Mouse (Mus musculus): ENCODE measurements around the gene Myl3.

Gene Myl3

DNA sequence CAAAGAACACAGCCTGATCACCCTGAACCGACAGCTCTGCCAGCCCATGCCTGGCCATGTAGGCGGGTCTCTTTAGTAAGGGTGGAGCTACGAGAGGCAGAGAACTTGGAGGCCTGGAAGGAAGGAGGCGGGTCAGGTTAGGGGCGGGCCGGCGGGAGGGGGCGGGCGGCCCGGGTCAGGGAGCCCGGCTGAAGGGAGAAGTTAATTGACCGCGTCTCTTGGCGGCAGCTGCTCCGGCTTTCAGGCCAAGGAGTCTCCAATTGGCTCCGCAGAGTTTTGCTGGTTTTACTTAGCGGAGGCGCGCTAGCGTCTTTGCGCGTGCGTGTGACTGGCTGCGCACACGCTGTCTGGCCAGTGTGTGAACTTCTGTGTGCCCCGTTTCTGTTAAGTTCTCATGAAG lies 9.0 kb upstream of the Myl3 start:
- peak; percentile 91 for DNase-seq

- no peak for DNase-seq
Measured at GRCm38 (mm10) chr9:110733102-110733501, 8.6 kb upstream of the Myl3 start.

- DNase-seq = no peak
Measured at GRCm38 (mm10) chr9:110734154-110734553, 7.5 kb upstream of the Myl3 start.

DNA sequence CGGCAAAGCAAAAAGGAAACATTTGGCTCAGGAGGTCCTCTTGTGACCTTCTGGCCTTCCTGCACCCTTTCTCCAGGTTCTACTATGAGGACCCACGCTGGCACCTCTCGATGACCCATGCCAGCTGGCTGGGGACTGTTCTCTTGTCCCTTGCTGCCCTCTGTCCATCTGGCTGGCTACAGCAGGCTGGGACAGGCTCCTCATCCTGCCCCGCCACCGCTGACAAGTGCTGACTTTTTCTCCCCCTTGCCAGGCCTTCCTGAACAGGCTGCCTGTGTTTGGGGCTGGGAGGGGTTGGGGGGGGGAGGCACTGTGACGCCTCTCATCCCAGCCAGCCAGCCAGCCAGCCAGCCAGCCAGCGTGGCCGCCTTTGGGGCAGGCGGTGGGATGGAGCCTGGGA lies 5.3 kb upstream of the Myl3 start:
- DNase-seq = peak; percentile 28

DNA sequence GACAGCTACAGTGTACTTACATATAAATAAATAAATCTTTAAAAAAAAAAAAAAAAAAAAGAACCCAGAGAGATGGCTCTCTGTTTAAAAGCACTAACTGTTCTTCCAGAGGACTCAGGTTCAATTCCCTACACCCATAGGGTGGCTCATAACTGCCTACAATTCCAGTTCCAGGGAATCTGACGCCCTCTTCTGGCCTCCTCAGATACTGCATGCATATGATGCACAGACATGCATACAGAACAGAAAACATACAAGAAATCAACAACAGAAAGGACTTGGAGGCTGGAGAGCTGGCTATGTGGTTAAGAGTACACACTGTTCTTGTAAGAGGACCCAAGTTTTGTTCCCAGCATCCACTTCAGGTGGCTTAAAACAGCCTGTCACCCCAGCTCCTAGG lies 3.6 kb upstream of the Myl3 start:
- DNase-seq = no peak

DNA sequence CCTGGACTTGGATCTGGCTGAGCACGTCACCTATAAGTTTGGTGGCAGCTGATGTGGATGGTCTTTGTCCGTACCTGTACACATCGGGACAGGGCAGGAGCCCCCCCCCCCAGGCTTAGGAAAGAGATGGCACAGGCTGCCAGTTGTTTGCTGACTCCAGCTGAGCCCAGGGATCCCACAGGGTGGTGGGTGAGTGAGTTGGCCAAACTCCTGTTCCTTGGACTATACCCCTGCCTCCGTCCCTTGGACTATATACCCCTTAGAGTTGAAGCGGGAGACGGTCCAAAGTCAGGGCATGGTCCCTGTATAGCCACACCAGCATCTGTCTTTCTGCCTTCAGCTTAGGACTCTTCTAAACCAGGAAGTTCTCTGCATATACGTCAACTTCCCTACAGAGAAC lies 1.7 kb upstream of the Myl3 start:
- no peak for DNase-seq

DNA sequence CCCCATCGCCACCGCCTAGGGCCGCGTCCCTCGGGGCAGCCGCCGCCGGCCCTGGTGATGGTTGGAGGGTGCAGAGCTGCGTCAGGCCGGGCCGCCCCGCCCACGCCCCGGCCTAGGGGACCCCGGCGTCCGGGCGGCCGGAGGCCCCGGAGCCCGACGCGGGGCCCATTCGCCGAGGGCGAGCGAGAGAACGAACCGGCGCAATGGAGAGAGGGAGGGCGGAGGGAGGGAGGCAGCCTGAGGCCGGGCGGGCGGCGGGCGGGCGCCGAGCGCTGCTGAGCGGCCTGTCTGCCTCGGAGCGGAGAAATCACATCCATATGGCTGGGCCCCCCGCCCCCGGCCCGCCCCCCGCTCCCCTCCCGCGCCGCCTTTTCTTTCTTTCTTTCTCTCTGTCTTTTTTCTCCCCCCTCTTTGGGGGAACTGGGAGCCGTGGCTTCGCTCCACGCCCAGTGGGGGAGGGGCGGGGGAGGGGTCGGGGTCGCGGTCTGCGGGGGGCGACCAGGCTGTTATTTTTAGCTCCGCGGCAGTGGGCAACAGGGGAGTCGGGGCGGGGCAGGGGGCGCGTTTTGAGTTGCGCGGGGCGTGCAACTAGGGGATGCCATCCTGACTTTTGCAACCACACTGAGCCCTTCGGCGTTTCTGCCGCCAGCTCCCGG lies 762 bp downstream of the Myl3 start:
- peak; percentile 47 for DNase-seq

DNA sequence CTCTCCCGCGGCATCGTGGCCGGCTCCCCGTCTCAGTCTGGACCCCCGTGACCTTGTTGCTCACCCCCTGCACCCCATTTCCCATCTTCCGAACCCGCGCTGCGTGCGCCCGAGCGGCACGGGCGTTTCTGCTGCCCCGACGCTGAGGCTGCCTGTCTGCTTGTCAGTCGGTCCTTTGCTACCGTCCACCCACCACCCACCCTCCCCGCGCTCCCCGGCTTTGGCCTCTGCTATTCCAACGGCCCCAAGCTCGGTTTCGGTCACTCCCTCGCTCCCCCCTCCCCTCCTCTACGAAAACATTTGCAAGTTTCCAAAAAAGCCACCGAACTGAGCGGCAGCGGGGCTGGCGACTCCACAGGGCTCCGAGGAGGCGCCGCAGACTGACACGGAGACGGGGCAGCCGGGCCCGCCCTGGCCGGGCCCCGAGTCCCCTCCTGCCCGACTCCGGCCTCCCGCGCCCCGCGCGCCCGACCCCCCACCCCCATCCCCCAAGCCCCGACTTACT lies 1.3 kb downstream of the Myl3 start:
- DNase-seq = peak; percentile 72

DNA sequence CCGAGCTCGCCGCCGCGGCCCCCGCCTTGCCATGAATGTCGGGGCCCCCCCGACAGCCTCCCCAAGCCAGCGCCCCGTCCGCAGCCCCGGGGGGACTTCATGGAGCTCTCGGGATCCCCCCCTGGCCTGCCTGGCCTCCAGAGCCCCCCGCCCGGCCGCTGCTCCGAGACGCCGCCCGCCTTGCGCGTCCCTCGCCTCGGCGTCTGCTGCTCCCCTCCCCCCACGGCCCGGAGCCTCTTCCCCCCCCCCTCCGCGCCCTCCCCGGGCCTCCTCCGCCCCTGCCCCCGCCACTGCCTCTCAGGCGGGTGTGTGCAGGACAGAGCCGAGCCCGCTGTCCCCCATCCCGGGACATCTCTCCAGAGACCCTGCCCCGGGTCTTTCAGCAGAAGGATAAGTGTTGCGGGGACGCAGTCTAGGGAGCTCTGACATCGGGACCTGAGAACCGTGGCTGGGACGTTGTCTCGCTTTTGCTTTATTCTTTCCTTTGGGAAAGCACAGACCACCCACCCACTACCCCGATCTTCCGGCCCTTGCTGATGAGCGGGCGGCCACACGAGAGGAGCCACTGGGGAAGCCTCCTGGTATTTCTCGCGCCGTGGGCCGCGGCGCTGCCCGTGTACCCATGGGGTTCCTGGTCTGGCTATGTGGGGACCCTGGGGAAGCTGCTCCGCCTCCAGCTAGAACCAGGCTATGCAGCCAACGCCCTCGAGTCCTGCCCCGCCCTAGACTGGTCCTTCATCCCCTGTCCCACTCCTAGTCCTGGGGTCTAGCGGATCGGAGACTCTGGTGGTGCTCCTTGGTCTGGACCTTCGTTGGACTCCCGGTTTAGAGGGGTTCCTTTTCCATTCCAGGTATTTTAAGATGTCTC lies 2.0 kb downstream of the Myl3 start:
- peak; percentile 60 for DNase-seq

DNA sequence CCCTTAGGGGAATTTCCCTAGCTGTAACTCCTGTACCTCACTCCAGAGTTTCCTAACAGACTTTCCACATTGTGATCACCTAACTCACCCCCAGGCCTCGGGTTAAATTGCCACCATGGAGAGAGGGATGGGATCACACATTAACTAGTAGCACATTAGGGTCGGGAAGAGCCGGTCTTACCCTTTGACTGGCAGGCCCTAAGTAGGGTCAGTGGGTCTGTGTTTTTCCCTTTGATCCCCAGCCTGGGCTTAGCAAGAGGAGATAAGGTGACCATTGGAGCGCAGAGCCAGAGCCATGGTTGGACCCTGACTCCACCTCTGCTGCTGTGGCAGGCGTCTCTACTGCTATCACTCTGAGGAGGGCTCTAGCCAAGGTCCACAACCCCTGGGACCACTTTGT lies 4.1 kb downstream of the Myl3 start:
- no peak for DNase-seq

DNA sequence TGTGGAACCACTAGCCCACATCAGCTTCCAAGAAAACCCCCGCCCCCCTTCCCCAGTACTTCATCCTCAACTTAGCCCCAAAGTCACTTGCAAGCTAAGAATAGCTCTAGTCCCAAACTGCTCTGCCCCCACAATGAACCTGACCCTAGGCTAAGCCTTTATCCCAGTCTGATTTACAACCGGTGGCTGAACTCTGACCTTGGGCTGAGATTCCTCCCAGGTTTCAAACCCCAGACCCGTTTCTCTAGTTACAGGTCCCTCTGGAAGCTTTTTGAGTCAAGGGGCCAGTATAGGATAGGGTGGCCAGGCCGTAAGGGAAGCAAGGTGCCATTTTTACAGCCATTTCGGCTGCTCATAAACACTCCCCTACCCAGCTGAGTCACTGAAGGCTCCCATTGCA lies 4.6 kb downstream of the Myl3 start:
- no peak for DNase-seq

- DNase-seq = no peak
Measured at GRCm38 (mm10) chr9:110746961-110747360, 5.3 kb downstream of the Myl3 start, which contains the start of gene Pth1r. Gene Pth1r, minus strand, starts transcription at chr9:110747145.

GRCm38 (mm10) chr9:110748451-110748850 lies 6.8 kb downstream of the Myl3 start:
- no peak for DNase-seq

DNA sequence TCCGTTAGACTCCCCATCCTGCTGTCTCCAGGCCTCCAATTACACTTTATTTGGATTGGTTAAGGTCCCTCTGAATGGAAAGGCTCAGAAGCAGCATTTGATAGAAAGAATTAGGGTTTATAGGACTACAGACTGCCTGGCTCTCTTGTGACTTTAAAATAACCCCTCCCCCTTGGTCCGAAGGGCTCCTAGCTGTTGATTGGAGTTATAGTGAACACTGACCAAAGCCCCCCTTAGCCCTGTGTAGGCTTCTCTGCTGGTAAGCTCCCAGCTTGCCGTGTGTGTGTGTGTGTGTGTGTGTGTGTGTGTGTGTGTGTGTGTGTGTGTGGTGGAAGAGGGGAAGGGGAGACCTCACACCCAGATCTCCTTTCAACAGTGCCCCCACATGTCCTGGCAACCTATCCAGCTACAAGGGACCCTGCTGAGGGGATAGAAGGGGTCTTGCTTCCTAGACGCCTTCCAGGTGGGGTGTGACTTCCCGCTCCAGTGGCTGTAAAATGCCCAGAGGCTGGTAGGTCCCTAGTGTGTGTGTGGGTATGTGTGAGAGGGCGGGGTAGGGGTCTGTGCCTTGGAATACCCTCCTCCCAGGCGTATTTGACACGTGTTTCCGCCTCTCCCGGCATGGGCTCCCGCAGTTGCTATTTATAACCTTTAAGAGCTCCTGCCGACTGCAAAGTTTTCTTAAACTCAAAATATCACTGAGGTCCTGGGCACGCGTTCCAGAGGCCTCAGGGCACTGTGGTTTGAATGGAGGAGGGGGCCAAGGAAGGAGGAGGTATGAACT lies 8.9 kb downstream of the Myl3 start:
- DNase-seq = no peak

- DNase-seq = no peak
Measured at GRCm38 (mm10) chr9:110751412-110751811, 9.8 kb downstream of the Myl3 start.

GRCm38 (mm10) chr9:110752917-110753435 lies 11.3 kb downstream of the Myl3 start:
- no peak for DNase-seq

DNA sequence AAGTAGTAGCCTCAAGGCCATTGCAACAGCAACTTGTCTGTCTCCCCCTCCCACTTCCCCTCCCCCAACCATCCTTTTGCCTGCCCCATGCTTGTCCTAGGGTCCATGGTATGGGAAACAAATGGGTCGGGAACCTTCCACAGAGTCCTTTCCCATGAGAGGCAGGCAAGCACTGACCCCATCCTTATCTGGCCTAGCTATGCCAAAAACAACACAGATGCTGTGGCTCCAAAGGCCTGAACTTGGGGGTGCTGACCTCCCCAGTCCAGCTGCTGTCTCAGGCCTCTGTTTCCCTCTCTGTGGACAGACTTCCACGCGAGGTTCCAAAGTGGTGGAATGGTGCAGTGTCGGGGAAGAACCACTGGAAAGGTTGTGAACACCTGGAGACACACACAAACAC lies 12.1 kb downstream of the Myl3 start:
- no peak for DNase-seq

DNA sequence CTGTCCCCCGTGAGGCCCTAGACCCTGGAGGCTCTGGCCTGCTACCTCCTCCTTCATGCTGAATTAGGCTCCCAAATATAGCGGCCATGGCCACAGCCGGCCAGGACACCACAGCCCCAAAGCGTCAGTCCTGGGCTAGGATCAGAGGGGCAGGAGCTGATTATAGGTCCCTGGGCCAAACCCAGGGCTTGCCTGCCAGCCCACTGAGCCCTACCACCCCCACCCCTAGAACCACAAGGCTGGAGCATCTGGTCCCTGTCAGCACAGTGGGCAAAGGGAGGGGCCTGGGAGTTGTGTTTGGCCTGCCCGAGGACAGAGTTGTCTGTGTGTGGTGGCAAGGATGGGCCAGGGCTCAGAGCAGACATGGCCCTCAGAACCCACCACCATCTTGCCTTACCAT lies 16.2 kb downstream of the Myl3 start:
- no peak for DNase-seq

DNA sequence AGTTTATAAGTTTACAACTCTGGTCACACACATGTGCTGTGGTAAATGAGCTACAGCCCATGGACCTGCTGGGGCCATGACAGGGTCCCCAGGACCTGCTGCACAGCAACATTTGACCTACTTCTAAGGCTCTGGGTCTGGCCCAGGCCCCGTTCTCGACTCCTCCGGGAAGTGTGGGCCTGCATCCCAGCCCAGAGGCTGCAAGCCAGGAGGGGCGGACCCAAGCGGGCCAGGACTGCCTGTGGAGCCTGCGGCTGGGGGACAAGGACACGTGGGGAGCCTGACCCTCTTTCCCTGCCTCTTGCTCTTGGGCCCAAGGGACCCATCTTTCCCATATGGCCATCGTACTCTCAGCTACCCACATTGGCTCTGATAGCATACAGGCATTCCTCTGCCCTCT lies 16.9 kb downstream of the Myl3 start:
- peak; percentile 91 for DNase-seq

DNA sequence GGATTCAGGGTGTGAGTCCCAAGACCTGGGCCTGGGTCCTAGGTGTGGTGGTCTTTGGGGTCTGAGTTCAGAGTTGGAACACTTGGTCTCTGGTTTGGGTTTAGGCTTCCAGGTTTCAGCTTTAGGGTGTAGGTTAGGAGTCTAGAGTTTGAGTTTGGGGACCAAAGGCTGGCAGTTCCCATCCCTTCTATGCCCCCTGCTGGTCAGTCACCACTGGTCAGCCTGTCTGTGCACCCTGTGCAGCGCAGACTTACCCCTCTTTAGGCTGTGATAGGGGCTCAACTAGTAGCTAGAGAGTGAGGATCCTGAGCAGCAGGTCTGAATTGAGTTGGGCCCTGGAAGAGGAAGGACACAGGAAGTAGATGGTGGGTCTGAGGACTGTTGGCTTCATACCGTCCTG lies 17.6 kb downstream of the Myl3 start:
- DNase-seq = peak; percentile 81

DNA sequence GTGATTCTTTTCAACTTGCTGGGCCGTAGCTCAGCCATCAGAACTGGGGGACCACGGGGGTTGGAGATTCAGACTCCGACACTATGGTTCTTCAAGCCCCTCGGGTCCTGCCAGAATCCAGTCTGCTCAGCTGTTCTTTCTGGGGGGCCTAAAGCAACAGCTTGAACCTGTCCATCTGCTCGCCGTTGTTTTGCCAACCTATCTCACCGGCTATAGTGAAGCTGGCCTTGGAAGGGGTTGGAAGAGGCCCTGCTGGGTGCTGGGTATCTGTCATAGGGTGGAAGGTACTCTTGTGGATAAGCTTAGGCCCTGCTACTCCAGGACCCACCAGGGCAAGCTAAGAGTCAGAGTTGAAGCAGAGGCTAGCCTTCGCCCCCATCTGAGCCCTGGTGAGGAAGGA lies 19.2 kb downstream of the Myl3 start:
- DNase-seq = no peak

GRCm38 (mm10) chr9:110762763-110763162 lies 21.1 kb downstream of the Myl3 start:
- DNase-seq = peak; percentile 69

- DNase-seq = no peak
Measured at GRCm38 (mm10) chr9:110763405-110763804, 21.7 kb downstream of the Myl3 start.

Data from lung, postnatal 10 days (tissue).